21 mouse cellular contexts compared by ENCODE assay signal in genomic region chr14:72110689-72111088, GRCm38 (mm10).
DNase-seq lines count a peak whose midpoint lies in the region; ATAC-seq and TF ChIP-seq lines count a peak whose summit lies in the region.
"Had no signal": no experiment of that assay in that cellular context is flagged by ENCODE, and none has a peak within 500 bp of the region (broad histone marks: within the 10 kb centered on the region; RNA-seq: fewer than 3 reads in every experiment).

No protein-coding gene starts in this region.

- H3K4me3 ChIP-seq in embryonic facial prominence, embryonic 14.5 days (ENCODE audit: low read depth, low read length), result no peak overlapping the region
- H3K4me3 ChIP-seq in embryonic facial prominence, embryonic 10.5 days, result no peak overlapping the region
- H3K4me3 ChIP-seq in kidney, postnatal 0 days (replicated peaks; ENCODE audit: low read depth, low read length), result no peak overlapping the region
- H3K4me3 ChIP-seq in lung, postnatal 0 days (ENCODE audit: low read depth, low read length), result no peak overlapping the region
- no peak overlapping the region for H3K4me3 ChIP-seq in stomach, embryonic 16.5 days (replicated peaks; ENCODE audit: low read length)
- H3K4me3 ChIP-seq: embryonic facial prominence, embryonic 13.5 days; forebrain, embryonic 13.5 days; heart, embryonic 13.5 days; hindbrain, embryonic 12.5 days had no signal

- WGBS in embryonic facial prominence, embryonic 14.5 days, result 64% methylated on average over 2 of the region's 2 CpGs
- WGBS in embryonic facial prominence, embryonic 10.5 days, result 88% methylated on average over 2 of the region's 2 CpGs
- WGBS in kidney, postnatal 0 days, result 45% methylated on average over 2 of the region's 2 CpGs
- WGBS in lung, postnatal 0 days, result 56% methylated on average over 2 of the region's 2 CpGs
- 42% methylated on average over 2 of the region's 2 CpGs for WGBS in stomach, embryonic 16.5 days

- no peak for TF ChIP-seq EP300 in lung, postnatal 0 days (IDR thresholded peaks at IDR 0.05)

- H3K27me3 ChIP-seq in embryonic facial prominence, embryonic 14.5 days (replicated peaks; ENCODE audit: control insufficient read depth, insufficient read depth, low read length), result no peaks in the 10 kb centered on the region
- H3K27me3 ChIP-seq in embryonic facial prominence, embryonic 10.5 days (replicated peaks; ENCODE audit: low read depth, poor library complexity, severe bottlenecking), result no peaks in the 10 kb centered on the region
- no peaks in the 10 kb centered on the region for H3K27me3 ChIP-seq in kidney, postnatal 0 days (ENCODE audit: insufficient read depth, low read length)
- no peaks in the 10 kb centered on the region for H3K27me3 ChIP-seq in lung, postnatal 0 days (replicated peaks; ENCODE audit: insufficient read depth, low read length)
- no peaks in the 10 kb centered on the region for H3K27me3 ChIP-seq in stomach, embryonic 16.5 days (ENCODE audit: control insufficient read depth, insufficient read depth, low read length)
- H3K27me3 ChIP-seq: embryonic facial prominence, embryonic 13.5 days; forebrain, embryonic 13.5 days; heart, embryonic 13.5 days; hindbrain, embryonic 12.5 days had no signal

- DNase-seq in embryonic facial prominence, embryonic 14.5 days (ENCODE audit: low spot score), result peak; percentile 20
- DNase-seq in embryonic facial prominence, embryonic 10.5 days (ENCODE audit: low spot score), result no peak
- DNase-seq in kidney, postnatal 0 days (ENCODE audit: low spot score), result peak; percentile 56
- no peak for DNase-seq in kidney, postnatal 25 days
- peak; percentile 6 for DNase-seq in lung, postnatal 0 days (ENCODE audit: low spot score)
- DNase-seq in lung, postnatal 25 days (ENCODE audit: low spot score), result no peak
- DNase-seq in gastrocnemius, postnatal 4 days (ENCODE audit: low spot score in 2 of 2), result no peak
- DNase-seq: adrenal gland, postnatal 10 days; B cell, adult 2 months; cerebellum, adult 11-12 months; cerebellum, adult 9-10 months; cerebellum, postnatal 25 days; forebrain, postnatal 0 days; gastrocnemius, postnatal 14 days; heart, postnatal 4 days had no signal

- ATAC-seq in embryonic facial prominence, embryonic 14.5 days (ENCODE audit: low read depth), result no peak
- ATAC-seq in kidney, postnatal 0 days (replicated peaks; ENCODE audit: low FRiP score, low read depth), result no peak
- no peak for ATAC-seq in lung, postnatal 0 days
- ATAC-seq in stomach, embryonic 16.5 days (ENCODE audit: insufficient read depth, low FRiP score), result peak; percentile 64; the same call in 1 of the 2 replicates
- ATAC-seq: CD4-positive, CD25-positive, alpha-beta regulatory T cell, adult 4 months; forebrain, embryonic 13.5 days; forebrain, postnatal 0 days had no signal

- TF ChIP-seq CTCF in kidney, postnatal 0 days (IDR thresholded peaks at IDR 0.05; ENCODE audit: low read depth), result no peak
- TF ChIP-seq CTCF in lung, postnatal 0 days (IDR thresholded peaks at IDR 0.05), result no peak

- H3K9me3 ChIP-seq in embryonic facial prominence, embryonic 14.5 days (ENCODE audit: control insufficient read depth, low read length), result no peaks in the 10 kb centered on the region
- H3K9me3 ChIP-seq in embryonic facial prominence, embryonic 10.5 days, result no peaks in the 10 kb centered on the region
- H3K9me3 ChIP-seq in kidney, postnatal 0 days (replicated peaks; ENCODE audit: low read length), result no peaks in the 10 kb centered on the region
- H3K9me3 ChIP-seq in lung, postnatal 0 days (ENCODE audit: low read length), result no peaks in the 10 kb centered on the region
- H3K9me3 ChIP-seq in stomach, embryonic 16.5 days (replicated peaks; ENCODE audit: control insufficient read depth, low read length), result no peaks in the 10 kb centered on the region
- H3K9me3 ChIP-seq: embryonic facial prominence, embryonic 13.5 days; forebrain, embryonic 13.5 days; heart, embryonic 13.5 days; hindbrain, embryonic 12.5 days had no signal

- no peak overlapping the region for H3K9ac ChIP-seq in embryonic facial prominence, embryonic 14.5 days (ENCODE audit: low read depth, low read length)
- no peak overlapping the region for H3K9ac ChIP-seq in kidney, postnatal 0 days (ENCODE audit: low read depth, low read length)
- no peak overlapping the region for H3K9ac ChIP-seq in lung, postnatal 0 days (replicated peaks; ENCODE audit: low read depth)
- no peak overlapping the region for H3K9ac ChIP-seq in stomach, embryonic 16.5 days (ENCODE audit: low read length)
- H3K9ac ChIP-seq: embryonic facial prominence, embryonic 13.5 days; forebrain, embryonic 13.5 days; forebrain, postnatal 0 days; heart, embryonic 13.5 days; hindbrain, embryonic 12.5 days had no signal

- no peak overlapping the region for H3K4me2 ChIP-seq in embryonic facial prominence, embryonic 14.5 days (ENCODE audit: low read depth, low read length)
- H3K4me2 ChIP-seq in kidney, postnatal 0 days (ENCODE audit: low read length), result no peak overlapping the region
- H3K4me2 ChIP-seq in lung, postnatal 0 days (replicated peaks; ENCODE audit: low read depth, low read length), result no peak overlapping the region
- H3K4me2 ChIP-seq in stomach, embryonic 16.5 days (ENCODE audit: low read depth, low read length), result no peak overlapping the region
- H3K4me2 ChIP-seq: embryonic facial prominence, embryonic 13.5 days; forebrain, embryonic 13.5 days; heart, embryonic 13.5 days; hindbrain, embryonic 12.5 days had no signal

- H3K36me3 ChIP-seq in embryonic facial prominence, embryonic 14.5 days (ENCODE audit: control insufficient read depth, insufficient read depth, low read length), result no peaks in the 10 kb centered on the region
- H3K36me3 ChIP-seq in embryonic facial prominence, embryonic 10.5 days (replicated peaks), result no peaks in the 10 kb centered on the region
- H3K36me3 ChIP-seq in kidney, postnatal 0 days (ENCODE audit: insufficient read depth, low read length), result no peaks in the 10 kb centered on the region
- H3K36me3 ChIP-seq in lung, postnatal 0 days (ENCODE audit: insufficient read depth, low read length), result no peaks in the 10 kb centered on the region
- no peaks in the 10 kb centered on the region for H3K36me3 ChIP-seq in stomach, embryonic 16.5 days (ENCODE audit: control insufficient read depth, insufficient read depth, low read length)
- H3K36me3 ChIP-seq: embryonic facial prominence, embryonic 13.5 days; heart, embryonic 13.5 days; hindbrain, embryonic 12.5 days had no signal

- H3K27ac ChIP-seq in embryonic facial prominence, embryonic 14.5 days (replicated peaks; ENCODE audit: low read depth, low read length), result no peak overlapping the region
- H3K27ac ChIP-seq in embryonic facial prominence, embryonic 10.5 days (replicated peaks), result no peak overlapping the region
- H3K27ac ChIP-seq in kidney, postnatal 0 days, result no peak overlapping the region
- H3K27ac ChIP-seq in lung, postnatal 0 days (ENCODE audit: low read length), result no peak overlapping the region
- no peak overlapping the region for H3K27ac ChIP-seq in stomach, embryonic 16.5 days (ENCODE audit: low read length)
- H3K27ac ChIP-seq: embryonic facial prominence, embryonic 13.5 days; forebrain, embryonic 13.5 days; heart, embryonic 13.5 days; hindbrain, embryonic 12.5 days had no signal

- H3K4me1 ChIP-seq in embryonic facial prominence, embryonic 14.5 days (ENCODE audit: control insufficient read depth, insufficient read depth, low read length), result no peaks in the 10 kb centered on the region
- no peaks in the 10 kb centered on the region for H3K4me1 ChIP-seq in embryonic facial prominence, embryonic 10.5 days
- no peaks in the 10 kb centered on the region for H3K4me1 ChIP-seq in kidney, postnatal 0 days (replicated peaks; ENCODE audit: insufficient read depth, low read length)
- H3K4me1 ChIP-seq in lung, postnatal 0 days (ENCODE audit: insufficient read depth, low read depth, low read length), result no peaks in the 10 kb centered on the region
- no peaks in the 10 kb centered on the region for H3K4me1 ChIP-seq in stomach, embryonic 16.5 days (ENCODE audit: control insufficient read depth, insufficient read depth, low read length)
- H3K4me1 ChIP-seq: embryonic facial prominence, embryonic 13.5 days; forebrain, embryonic 13.5 days; hindbrain, embryonic 12.5 days had no signal

Comparison
In these comparisons a context has a peak if more than half of its experiments do, and no peak if none do; other contexts are left out.
1. DNase-seq: peak in embryonic facial prominence, embryonic 14.5 days (single experiment), kidney, postnatal 0 days (single experiment) and lung, postnatal 0 days (single experiment); none in embryonic facial prominence, embryonic 10.5 days (single experiment), kidney, postnatal 25 days (0 of 2), lung, postnatal 25 days (single experiment) and gastrocnemius, postnatal 4 days (0 of 2).